Mouse (Mus musculus): Measurements from ENCODE around the gene Glrx.

The Glrx gene

DNA sequence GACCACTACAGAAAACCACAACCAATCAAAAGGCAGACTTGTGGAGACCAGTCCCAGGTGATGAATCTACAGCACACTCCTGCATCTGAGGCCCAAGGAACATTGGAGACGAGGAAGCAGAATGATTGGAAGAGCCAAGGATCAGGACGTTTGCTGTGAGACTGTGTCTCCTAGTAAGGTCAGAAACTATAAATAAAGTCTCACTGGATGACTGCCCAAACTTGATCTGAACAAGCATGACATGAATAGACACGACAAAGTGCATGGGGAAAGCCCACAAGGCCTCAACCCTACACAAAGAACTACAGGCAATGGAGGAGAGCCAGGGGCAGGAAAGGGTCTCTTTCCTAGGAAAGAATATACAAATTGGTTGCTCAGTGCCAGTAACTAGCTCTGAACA lies 44.1 kb downstream of the Glrx start:
- no peak for DNase-seq (ENCODE audit: low read depth, low spot score)

DNA sequence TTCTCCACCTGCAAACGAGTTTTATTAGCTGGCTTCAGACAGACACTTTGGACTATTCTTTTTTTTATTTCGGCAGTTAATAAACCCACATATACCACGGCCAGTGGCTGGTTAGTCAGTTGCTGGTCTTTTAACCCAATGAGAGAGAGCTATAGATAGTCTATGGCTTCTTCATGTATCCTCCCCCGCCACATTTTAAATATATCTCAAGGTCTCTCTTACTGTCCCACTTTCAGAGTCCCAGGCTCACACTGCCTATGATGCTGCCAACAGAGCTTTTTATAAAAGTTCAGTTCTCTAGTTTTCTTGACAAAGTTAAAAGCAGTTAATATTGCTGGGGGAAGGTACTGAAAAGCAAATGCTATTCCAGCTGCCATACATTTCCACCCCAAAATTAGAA lies 52.2 kb downstream of the Glrx start:
- DNase-seq (ENCODE audit: low read depth, low spot score): no peak

DNA sequence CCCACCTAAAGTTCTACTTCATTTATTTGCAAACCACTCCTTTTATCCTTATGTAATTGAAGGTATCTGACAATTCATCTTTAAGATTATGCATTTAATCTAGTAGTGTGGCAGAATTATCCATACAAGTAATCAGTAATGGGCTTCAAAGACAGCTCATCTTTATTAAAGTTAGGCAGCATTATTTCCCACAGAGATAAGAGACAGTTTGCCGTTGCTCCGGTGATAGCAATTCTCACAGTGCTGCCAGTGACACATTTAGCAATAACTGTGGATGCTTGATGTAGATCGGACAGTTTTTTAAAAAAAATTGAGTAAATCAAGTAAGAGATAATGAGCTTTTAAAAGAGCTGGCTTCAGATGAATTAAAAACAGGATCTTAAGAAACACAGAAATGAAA lies 52.6 kb downstream of the Glrx start:
- DNase-seq (ENCODE audit: low read depth, low spot score): no peak

DNA sequence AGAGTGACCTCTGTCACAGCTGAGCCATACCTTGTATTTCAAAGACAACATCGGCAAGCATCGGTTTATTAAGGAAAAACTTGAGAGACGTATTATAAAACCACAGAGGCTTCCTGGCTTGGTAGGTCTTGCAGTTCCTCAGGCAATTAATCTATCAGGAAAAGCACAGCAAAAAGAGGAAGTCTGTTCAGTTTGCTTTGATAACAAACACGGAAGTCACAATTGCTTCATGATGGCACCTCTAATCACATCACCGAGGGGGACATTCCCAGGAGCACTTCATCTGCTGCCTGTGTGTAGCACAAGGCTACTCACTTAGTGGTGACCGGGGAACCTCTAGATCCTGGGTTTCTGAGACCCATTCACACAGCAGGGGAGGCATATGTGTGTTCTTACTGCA lies 53.2 kb downstream of the Glrx start:
- no peak for DNase-seq (ENCODE audit: low read depth, low spot score)
